Mouse (Mus musculus) lung, adult 2 months (tissue): ENCODE measurements around the gene Tepsin.

Experiments
- CTCF ChIP-seq: fragments of 200-500 bp; IDR thresholded peaks from 2 replicates; pipeline ENCODE4 v1.5.1; 2011; ENCODE audit warnings: mild to moderate bottlenecking, low read length, control low read depth; ENCODE audit not compliant: insufficient read depth
- POLR2A ChIP-seq: fragments of 200-500 bp; IDR thresholded peaks from 2 replicates; pipeline ENCODE4 v1.6.1; 2011; ENCODE audit warnings: low read depth, mild to moderate bottlenecking, control low read depth, low read length, borderline replicate concordance; ENCODE audit errors: extremely low read depth

- TF ChIP-seq CTCF (no peak), POLR2A (no peak)
Observed at GRCm38 (mm10) chr11:120136195-120136594, 37.7 kb upstream of the Tepsin start.
